Mouse (Mus musculus) intestine, embryonic 15.5 days (tissue): ENCODE results near the gene Vat1. TPM values are rescaled to one million over a fixed set of nuclear protein-coding genes. Genes with fewer than 3 reads are reported as not detected.

ENCODE experiments used
- ATAC-seq: fragments of 200-750 bp; cut with Nextera tagmentation; 2 replicates; pipeline ENCODE4 v1.8.0; 2017; ENCODE audit warnings: moderate TSS enrichment, moderate library complexity
- H3K27ac ChIP-seq: fragments of 300-500 bp; sonication (generic); 2 replicates; pipeline ENCODE4 v1.5.1; 2015; ENCODE audit warnings: mild to moderate bottlenecking, inconsistent platforms
- H3K27me3 ChIP-seq: fragments of 300-500 bp; sonication (generic); replicated peaks from 2 replicates; pipeline ENCODE4 v1.6.1; 2015; ENCODE audit warnings: inconsistent platforms
- H3K36me3 ChIP-seq: fragments of 300-500 bp; sonication (generic); 2 replicates; pipeline ENCODE4 v1.6.1; 2015; ENCODE audit warnings: inconsistent platforms
- H3K4me1 ChIP-seq: fragments of 300-500 bp; sonication (generic); replicated peaks from 2 replicates; pipeline ENCODE4 v1.6.1; 2015; ENCODE audit warnings: inconsistent platforms
- H3K4me2 ChIP-seq: fragments of 300-500 bp; sonication (generic); replicated peaks from 2 replicates; pipeline ENCODE4 v1.6.1; 2015; ENCODE audit warnings: mild to moderate bottlenecking, inconsistent platforms
- H3K4me3 ChIP-seq: fragments of 300-500 bp; sonication (generic); replicated peaks from 2 replicates; pipeline ENCODE4 v1.5.1; 2015; ENCODE audit warnings: inconsistent platforms
- H3K9ac ChIP-seq: fragments of 300-500 bp; sonication (generic); 2 replicates; pipeline ENCODE4 v1.6.1; 2015; ENCODE audit warnings: inconsistent platforms
- H3K9me3 ChIP-seq: fragments of 300-500 bp; sonication (generic); 2 replicates; pipeline ENCODE4 v1.6.1; 2016; ENCODE audit warnings: inconsistent platforms
- WGBS: fragments of 180-500 bp; shearing (Covaris S2); methylation state at CpG from one replicate; pipeline ENCODE4 v1.1.7; 2015; 5-methylcytosine and 5-hydroxymethylcytosine counted together
- polyA plus RNA-seq: library from polyadenylated mRNA; unstranded; fragments of >200 nt; fragmentation: Nextera tagmentation; extraction: Ambion mirVana; gene quantifications from 2 replicates; pipeline ENCODE4 v1.2.1, GENCODE M21; 2015

Gene Vat1
- polyA plus RNA-seq, 1 experiment from 2014 or later = 69.7 TPM

DNA sequence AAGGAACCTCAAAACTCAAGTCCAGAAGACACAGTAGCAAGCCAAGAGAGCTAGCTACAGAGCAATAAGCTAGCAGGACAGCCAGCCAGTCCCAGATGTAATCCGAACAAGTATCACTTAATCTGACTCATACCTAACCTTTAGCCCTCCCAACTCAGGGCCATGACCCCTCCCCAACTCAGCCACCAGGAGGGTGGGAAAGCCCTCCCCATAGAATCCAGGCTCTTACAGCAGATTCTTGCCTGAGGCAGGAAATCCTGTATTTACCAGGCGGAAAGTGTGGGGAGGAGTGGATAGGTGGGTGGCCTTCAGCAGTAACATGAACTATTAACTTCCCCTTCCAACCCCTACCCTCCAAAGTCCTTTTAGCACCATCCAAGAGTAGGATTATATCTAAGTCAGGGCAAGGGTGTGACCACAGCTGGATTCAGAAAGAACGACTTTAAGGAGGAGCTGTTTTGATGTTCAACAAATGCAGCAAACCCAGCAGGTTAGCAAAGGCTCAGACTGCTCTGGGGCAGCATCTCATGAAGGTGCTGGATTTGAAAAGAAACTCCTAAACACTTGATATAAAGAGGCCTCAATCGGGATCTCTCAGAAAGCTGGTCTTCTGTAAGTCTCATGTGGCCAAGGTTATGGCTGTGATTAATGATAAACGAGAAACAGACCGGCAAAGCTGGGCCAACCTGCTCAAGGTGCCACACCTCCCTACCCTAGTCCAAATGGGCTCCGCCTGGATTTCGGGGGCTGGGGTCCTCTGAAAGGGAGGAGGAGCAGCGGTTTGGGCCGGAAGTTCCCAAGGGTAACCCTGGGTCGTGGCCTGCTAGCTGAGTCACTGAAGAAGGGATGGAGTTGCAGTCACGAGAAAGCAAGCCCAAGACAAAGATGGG lies 1.6 kb downstream of the Vat1 start, which contains the start of gene Rnd2:
Gene Rnd2 (plus strand): TSS at position 789 of the 890 bp plus-strand sequence.
- ATAC-seq = peak; percentile 57
- Histone ChIP-seq H3K9me3 (no peaks in the 10 kb centered on the region), H3K9ac (peak within 1 kb of the TSS; percentile 81), H3K27me3 (no peaks in the 10 kb centered on the region), H3K36me3 (0 out of 2 replicates have a peak, but pooled peaks cover 8% of the 10 kb centered on the region), H3K4me1 (peaks cover 32% of the 10 kb centered on the region), H3K4me2 (peak within 1 kb of the TSS; percentile 93), H3K4me3 (peak within 1 kb of the TSS; percentile 93), H3K27ac (peak within 1 kb of the TSS; percentile 93)
- WGBS = 5% methylated on average over 12 of the region's 12 CpGs

- Histone ChIP-seq H3K4me3 (no peak overlapping the region), H3K9me3 (no peaks in the 10 kb centered on the region), H3K27me3 (no peaks in the 10 kb centered on the region), H3K4me1 (peaks cover 33% of the 10 kb centered on the region), H3K36me3 (peaks cover 8% of the 10 kb centered on the region; the same call in 1 of the 2 replicates), H3K27ac (no peak overlapping the region; the same call in 1 of the 2 replicates), H3K9ac (no peak overlapping the region), H3K4me2 (peak overlapping the region; percentile 93)
- 19% methylated on average over 13 of the region's 13 CpGs for WGBS
- ATAC-seq = no peak
Measured at GRCm38 (mm10) chr11:101462583-101463440, 3.2 kb downstream of the Vat1 start.

GRCm38 (mm10) chr11:101462141-101462540 lies 3.9 kb downstream of the Vat1 start:
- Histone ChIP-seq H3K4me1 (peaks cover 30% of the 10 kb centered on the region), H3K27me3 (no peaks in the 10 kb centered on the region), H3K9me3 (no peaks in the 10 kb centered on the region), H3K4me3 (no peak overlapping the region), H3K4me2 (no peak overlapping the region; the same call in 1 of the 2 replicates), H3K27ac (no peak overlapping the region), H3K9ac (no peak overlapping the region), H3K36me3 (peaks cover 8% of the 10 kb centered on the region; the same call in 1 of the 2 replicates)
- WGBS = 85% methylated on average over 14 of the region's 14 CpGs
- ATAC-seq = no peak

DNA sequence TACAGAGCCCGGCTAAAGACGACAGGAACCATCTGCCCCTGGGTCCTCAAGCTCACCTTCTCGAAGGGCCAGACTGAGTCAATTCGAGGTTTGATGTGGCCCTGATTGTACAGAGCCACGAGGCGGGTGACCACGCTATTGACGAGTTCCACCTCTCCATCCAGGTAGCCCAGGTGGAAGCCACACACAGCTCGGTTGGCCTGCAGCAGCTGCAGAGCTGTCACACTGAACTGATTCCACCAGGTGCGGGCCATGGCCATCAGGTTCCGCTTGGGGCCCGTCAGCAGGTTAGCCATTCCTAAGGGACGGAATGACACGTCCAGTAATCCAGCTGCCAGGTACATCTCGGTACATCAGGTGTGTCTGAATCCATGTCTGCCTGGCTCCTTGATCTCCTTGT lies 5.7 kb downstream of the Vat1 start:
- Histone ChIP-seq H3K27ac (no peak overlapping the region), H3K36me3 (peaks cover 8% of the 10 kb centered on the region; the same call in 1 of the 2 replicates), H3K4me1 (peaks cover 28% of the 10 kb centered on the region), H3K27me3 (no peaks in the 10 kb centered on the region), H3K9me3 (no peaks in the 10 kb centered on the region), H3K9ac (no peak overlapping the region), H3K4me3 (no peak overlapping the region), H3K4me2 (no peak overlapping the region)
- 82% methylated on average over 15 of the region's 15 CpGs for WGBS
- no peak for ATAC-seq

- 55% methylated on average over 6 of the region's 6 CpGs for WGBS
- Histone ChIP-seq H3K27ac (no peak overlapping the region; the same call in 1 of the 2 replicates), H3K36me3 (peaks cover 8% of the 10 kb centered on the region; the same call in 1 of the 2 replicates), H3K4me2 (no peak overlapping the region), H3K4me3 (no peak overlapping the region), H3K9ac (no peak overlapping the region), H3K27me3 (no peaks in the 10 kb centered on the region), H3K9me3 (no peaks in the 10 kb centered on the region), H3K4me1 (peaks cover 28% of the 10 kb centered on the region)
- ATAC-seq = no peak
Measured at GRCm38 (mm10) chr11:101459716-101460115, 6.3 kb downstream of the Vat1 start.

DNA sequence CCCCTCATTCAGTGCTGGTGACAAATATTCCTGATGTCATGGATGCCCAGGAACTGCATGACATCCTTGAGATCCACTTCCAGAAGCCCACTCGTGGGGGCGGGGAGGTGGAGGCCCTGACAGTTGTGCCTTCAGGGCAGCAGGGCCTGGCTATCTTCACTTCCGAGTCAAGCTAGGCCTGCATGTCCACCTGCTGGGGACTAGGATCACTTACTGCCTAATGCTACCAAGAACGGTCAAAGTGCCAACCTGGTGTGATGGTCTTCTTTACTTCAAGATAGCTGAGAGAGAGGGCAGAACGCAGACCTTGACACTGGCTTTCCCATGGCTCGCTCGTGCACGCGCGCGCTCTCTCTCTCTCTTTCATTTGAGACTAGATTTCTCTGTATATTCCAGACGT lies 7.8 kb downstream of the Vat1 start:
- Histone ChIP-seq H3K9ac (no peak overlapping the region), H3K4me3 (no peak overlapping the region), H3K4me1 (peaks cover 19% of the 10 kb centered on the region), H3K4me2 (no peak overlapping the region), H3K27me3 (no peaks in the 10 kb centered on the region), H3K27ac (no peak overlapping the region), H3K9me3 (no peaks in the 10 kb centered on the region), H3K36me3 (peaks cover 8% of the 10 kb centered on the region; the same call in 1 of the 2 replicates)
- ATAC-seq = no peak
- 83% methylated on average over 12 of the region's 12 CpGs for WGBS

GRCm38 (mm10) chr11:101457631-101458030 lies 8.4 kb downstream of the Vat1 start:
- Histone ChIP-seq H3K4me3 (no peak overlapping the region), H3K27ac (no peak overlapping the region), H3K9ac (no peak overlapping the region), H3K4me2 (no peak overlapping the region), H3K36me3 (peaks cover 8% of the 10 kb centered on the region; the same call in 1 of the 2 replicates), H3K4me1 (peaks cover 16% of the 10 kb centered on the region), H3K27me3 (no peaks in the 10 kb centered on the region), H3K9me3 (no peaks in the 10 kb centered on the region)
- WGBS = 92% methylated on average over 9 of the region's 9 CpGs
- ATAC-seq = no peak

DNA sequence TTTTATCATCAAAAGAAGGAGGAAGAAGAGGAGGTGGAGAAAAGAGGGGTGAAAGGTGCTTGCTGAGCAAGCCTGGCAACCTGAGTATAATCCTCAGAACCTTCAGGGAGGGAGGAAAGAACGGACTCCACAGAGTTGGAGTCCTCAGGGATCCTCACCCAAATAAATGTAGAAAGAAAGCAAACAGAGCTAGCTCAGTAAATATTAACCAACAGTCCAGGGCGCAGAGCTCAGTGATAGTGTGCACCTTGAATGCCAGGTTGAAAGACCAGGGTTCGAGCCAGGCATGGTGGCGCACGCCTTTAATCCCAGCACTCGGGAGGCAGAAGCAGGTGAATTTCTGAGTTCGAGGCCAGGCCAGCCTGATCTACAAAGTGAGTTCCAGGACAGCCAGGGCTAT lies 10.4 kb downstream of the Vat1 start:
- no peaks in the 10 kb centered on the region for H3K27me3 ChIP-seq
- no peak overlapping the region for H3K4me2 ChIP-seq
- no peak overlapping the region for H3K4me3 ChIP-seq
- WGBS = 67% methylated on average over 7 of the region's 7 CpGs
- no peak overlapping the region for H3K9ac ChIP-seq
- ATAC-seq = no peak
- no peaks in the 10 kb centered on the region for H3K9me3 ChIP-seq
- peaks cover 3% of the 10 kb centered on the region; the same call in 1 of the 2 replicates for H3K36me3 ChIP-seq
- H3K4me1 ChIP-seq = peaks cover 8% of the 10 kb centered on the region
- no peak overlapping the region for H3K27ac ChIP-seq

DNA sequence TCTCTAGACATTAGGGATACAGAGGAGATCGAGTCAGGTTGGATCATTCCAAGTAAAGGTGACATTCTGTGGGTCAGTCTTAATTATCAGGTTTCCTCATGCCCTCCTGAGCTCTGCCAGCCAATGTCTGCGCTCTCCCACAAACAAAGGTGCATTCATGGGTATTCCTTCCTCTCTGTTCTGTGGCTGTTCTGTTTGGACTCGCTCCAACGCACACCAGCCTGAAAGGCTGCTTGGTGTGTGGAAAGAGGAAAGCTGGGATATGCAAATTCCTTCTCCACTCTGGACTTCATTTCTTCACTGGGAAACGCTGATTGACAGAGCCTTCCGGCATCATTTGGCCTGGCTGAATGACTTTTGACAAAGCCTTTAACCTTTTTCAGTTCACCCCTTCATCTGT lies 11.3 kb downstream of the Vat1 start:
- 76% methylated on average over 6 of the region's 6 CpGs for WGBS
- H3K4me2 ChIP-seq = no peak overlapping the region
- ATAC-seq = no peak
- no peaks in the 10 kb centered on the region; the same call in 1 of the 2 replicates for H3K36me3 ChIP-seq
- H3K27me3 ChIP-seq = no peaks in the 10 kb centered on the region
- H3K4me3 ChIP-seq = no peak overlapping the region
- no peak overlapping the region for H3K9ac ChIP-seq
- H3K9me3 ChIP-seq = no peaks in the 10 kb centered on the region
- peaks cover 8% of the 10 kb centered on the region for H3K4me1 ChIP-seq
- H3K27ac ChIP-seq = no peak overlapping the region

DNA sequence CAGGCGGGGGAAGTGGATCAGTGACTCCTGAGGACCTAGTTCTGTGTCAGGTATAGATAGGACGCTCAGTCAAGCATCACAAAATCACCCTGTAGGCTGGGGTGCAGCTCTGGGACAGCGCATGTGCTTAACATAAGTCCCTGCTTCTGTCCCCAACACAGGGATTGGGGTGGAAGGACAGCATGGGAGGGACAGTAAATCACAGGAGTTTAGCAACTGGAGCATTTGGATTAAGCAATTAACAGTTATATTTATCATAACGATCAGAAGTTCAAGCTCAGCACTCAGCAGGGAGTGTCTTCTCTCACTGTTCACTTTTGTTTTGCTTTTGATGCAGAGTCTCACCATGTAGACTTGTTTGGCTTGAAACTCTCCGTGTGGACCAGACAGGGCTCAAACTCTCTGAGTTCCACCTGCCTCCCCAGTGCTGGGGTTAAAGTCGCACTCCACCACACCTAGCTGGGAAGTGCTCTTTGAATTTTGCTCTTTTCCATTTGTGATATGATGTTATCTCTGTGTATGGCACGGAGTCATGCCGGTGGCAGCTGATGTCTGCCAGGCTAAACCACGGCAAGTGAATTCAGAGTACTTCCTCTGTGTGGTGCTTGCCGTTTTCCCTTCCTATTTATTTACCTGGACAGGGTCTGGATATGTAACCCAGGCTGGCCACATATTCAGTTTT lies 13.8 kb downstream of the Vat1 start:
- WGBS = 64% methylated on average over 10 of the region's 10 CpGs
- Histone ChIP-seq H3K9me3 (no peaks in the 10 kb centered on the region), H3K4me1 (no peaks in the 10 kb centered on the region; the same call in 1 of the 2 replicates), H3K4me2 (0 out of 2 replicates have a peak overlapping the region, but pooled peaks have one; percentile 0), H3K27ac (0 out of 2 replicates have a peak overlapping the region, but pooled peaks have one; percentile 3), H3K27me3 (no peaks in the 10 kb centered on the region), H3K4me3 (no peak overlapping the region), H3K36me3 (no peaks in the 10 kb centered on the region; the same call in 1 of the 2 replicates), H3K9ac (no peak overlapping the region)
- ATAC-seq = peak; percentile 39

GRCm38 (mm10) chr11:101451536-101451935 lies 14.5 kb downstream of the Vat1 start:
- ATAC-seq = no peak
- H3K4me2 ChIP-seq = no peak overlapping the region
- 84% methylated on average over 10 of the region's 10 CpGs for WGBS

More at GRCm38 (mm10) chr11:101451536-101451935, 14.5 kb downstream of the Vat1 start:
- H3K4me3 ChIP-seq = no peak overlapping the region
- no peaks in the 10 kb centered on the region for H3K27me3 ChIP-seq
- no peaks in the 10 kb centered on the region; the same call in 1 of the 2 replicates for H3K4me1 ChIP-seq
- H3K27ac ChIP-seq = 0 out of 2 replicates have a peak overlapping the region, but pooled peaks have one; percentile 3
- H3K9me3 ChIP-seq = no peaks in the 10 kb centered on the region
- no peaks in the 10 kb centered on the region for H3K36me3 ChIP-seq
- H3K9ac ChIP-seq = no peak overlapping the region
